1 mouse cellular context compared by ENCODE assay signal in genomic region chr2:129006194-129006749, GRCm38 (mm10).
A peak's percentile ranks its signal among the peaks of the same experiment; 100 is the strongest.
TF ChIP-seq lines count a peak whose summit lies in the region.

No protein-coding gene starts in this region.

TF ChIP-seq in MEL, 35 proteins besides CTCF, POLR2A, EP300 and RAD21 (continued from another document):
- TF ChIP-seq RCOR1 (IDR thresholded peaks at IDR 0.05; ENCODE audit: low read depth, low read length): peak; percentile 57
- TF ChIP-seq NRF1 (IDR thresholded peaks at IDR 0.05; ENCODE audit: insufficient read depth, low read depth, low read length, poor library complexity, severe bottlenecking): peak; percentile 39; the same call in 1 of the 2 replicates
- TF ChIP-seq USF2 (IDR thresholded peaks at IDR 0.05; ENCODE audit: borderline replicate concordance in 1 of 2, insufficient read depth in 1 of 2, low read depth in 1 of 2, low read length in 2 of 2): no peak
- peak; percentile 74; the same call in 1 of the 2 replicates for TF ChIP-seq MYC (IDR thresholded peaks at IDR 0.05; ENCODE audit: low read depth, low read length)
- TF ChIP-seq GABPA (IDR thresholded peaks at IDR 0.05; ENCODE audit: low read depth, low read length): no peak
- TF ChIP-seq MAFK (IDR thresholded peaks at IDR 0.05; ENCODE audit: borderline replicate concordance, low read depth, low read length): peak; percentile 45; the same call in 1 of the 2 replicates
- peak; percentile 80 for TF ChIP-seq SIN3A (IDR thresholded peaks at IDR 0.05; ENCODE audit: low read length)
- no peak for TF ChIP-seq MEF2A (IDR thresholded peaks at IDR 0.05; ENCODE audit: extremely low read depth, insufficient replicate concordance, low read depth, low read length, poor library complexity, severe bottlenecking)
- peak; percentile 71 for TF ChIP-seq MXI1 (IDR thresholded peaks at IDR 0.05; ENCODE audit: low read depth, low read length)
- no peak for TF ChIP-seq SMC3 (IDR thresholded peaks at IDR 0.05; ENCODE audit: low read depth, low read length)
- peak; percentile 93 for TF ChIP-seq ETS1 (IDR thresholded peaks at IDR 0.05; ENCODE audit: low read depth, low read length)
- TF ChIP-seq USF1 (IDR thresholded peaks at IDR 0.05; ENCODE audit: low read depth, low read length): no peak
- no peak for TF ChIP-seq CHD1 (IDR thresholded peaks at IDR 0.05; ENCODE audit: low read depth, low read length)
- peak; percentile 95 for TF ChIP-seq GATA1 (IDR thresholded peaks at IDR 0.05; ENCODE audit: low read depth, low read length)
